Mouse (Mus musculus) CH12.LX (cell line): Measurements from ENCODE around the gene AW549877. TPM values are rescaled to one million over a fixed set of nuclear protein-coding genes. Genes with fewer than 3 reads are reported as not detected.

Source experiments
- DNase-seq: peaks from one replicate; pipeline ENCODE4 v3.0.0-alpha.2; 2013; ENCODE audit errors: extremely low read depth
- H3K27ac ChIP-seq: 2 replicates; pipeline ENCODE4 v1.5.1; 2012; ENCODE audit warnings: low read depth, mild to moderate bottlenecking, control low read depth, moderate library complexity; ENCODE audit not compliant: insufficient read depth
- H3K27me3 ChIP-seq: replicated peaks from 2 replicates; pipeline ENCODE3; 2012; ENCODE audit warnings: inconsistent platforms
- H3K36me3 ChIP-seq, 2 experiments: replicated peaks in 1 of 2; 2 replicates each; pipeline versions ENCODE3 to v1.6.1; 2012; ENCODE audit warnings: inconsistent platforms in 1 of 2, low read length in 1 of 2, mild to moderate bottlenecking in 1 of 2, mixed read lengths in 1 of 2, moderate library complexity in 1 of 2; ENCODE audit not compliant: control insufficient read depth in 1 of 2, insufficient read depth in 1 of 2
- H3K4me1 ChIP-seq, 2 experiments: 2 replicates each; pipeline ENCODE4 v1.6.1; 2012; ENCODE audit warnings: inconsistent platforms in 1 of 2, moderate library complexity in 1 of 2; ENCODE audit not compliant: insufficient read depth in 2 of 2, control insufficient read depth in 1 of 2
- H3K4me2 ChIP-seq: 2 replicates; pipeline ENCODE4 v1.6.1; 2012; ENCODE audit warnings: low read depth, mild to moderate bottlenecking, control low read depth; ENCODE audit not compliant: poor library complexity, insufficient read depth, severe bottlenecking
- H3K4me3 ChIP-seq, 3 experiments: fragments of 150-350 bp in 1 of 3; sonication (generic) in 1 of 3; replicated peaks in 1 of 3; 2 replicates each; pipeline versions ENCODE3 to v1.5.1; 2011 to 2012; ENCODE audit warnings: low read depth in 2 of 3, low read length in 2 of 3, mild to moderate bottlenecking in 2 of 3, moderate library complexity in 2 of 3, control low read depth in 1 of 3, improper control_type of control experiment in 1 of 3, inconsistent platforms in 1 of 3, mixed read lengths in 1 of 3; ENCODE audit not compliant: poor library complexity in 1 of 3
- H3K79me2 ChIP-seq: replicated peaks from 2 replicates; pipeline ENCODE4 v1.6.1; 2012; ENCODE audit warnings: mild to moderate bottlenecking, moderate library complexity; ENCODE audit not compliant: control insufficient read depth, poor library complexity, insufficient read depth, severe bottlenecking; ENCODE audit errors: extremely low read depth
- H3K9ac ChIP-seq: 2 replicates; pipeline ENCODE4 v1.6.1; 2012; ENCODE audit warnings: low read depth, mild to moderate bottlenecking, control low read depth, moderate library complexity; ENCODE audit not compliant: insufficient read depth
- H3K9me3 ChIP-seq: replicated peaks from 2 replicates; pipeline ENCODE3; 2012; ENCODE audit warnings: low read length, inconsistent platforms, mixed read lengths
- BHLHE40 ChIP-seq: IDR thresholded peaks from 2 replicates; pipeline ENCODE4 v1.6.1; 2011; ENCODE audit warnings: mild to moderate bottlenecking, low read depth, low read length, improper control_type of control experiment
- CHD2 ChIP-seq: IDR thresholded peaks from 2 replicates; pipeline ENCODE4 v1.6.1; 2011; ENCODE audit warnings: low read length, improper control_type of control experiment
- CTCF ChIP-seq, 2 experiments: IDR thresholded peaks in 1 of 2; conservative IDR thresholded peaks in 1 of 2; 2 replicates each; pipeline ENCODE4 v1.5.1; 2011 to 2012; ENCODE audit warnings: low read depth in 2 of 2, low read length in 2 of 2, improper control_type of control experiment in 1 of 2, inconsistent platforms in 1 of 2, mild to moderate bottlenecking in 1 of 2, moderate library complexity in 1 of 2
- E2F4 ChIP-seq: IDR thresholded peaks from 2 replicates; pipeline ENCODE4 v1.6.1; 2011; ENCODE audit warnings: low read depth, low read length, improper control_type of control experiment; ENCODE audit not compliant: insufficient replicate concordance
- EP300 ChIP-seq: IDR thresholded peaks from 2 replicates; pipeline ENCODE4 v1.6.1; 2011; ENCODE audit warnings: low read length, improper control_type of control experiment
- HCFC1 ChIP-seq: IDR thresholded peaks from 2 replicates; pipeline ENCODE4 v1.6.1; 2012; ENCODE audit warnings: low read depth, mild to moderate bottlenecking, inconsistent platforms, low read length, improper control_type of control experiment
- IRF4 ChIP-seq: IDR thresholded peaks from 2 replicates; pipeline ENCODE4 v1.6.1; 2014; ENCODE audit warnings: low read depth, mild to moderate bottlenecking, inconsistent platforms, low read length, improper control_type of control experiment
- JUND ChIP-seq: conservative IDR thresholded peaks from 2 replicates; pipeline ENCODE4 v1.6.1; 2011; ENCODE audit warnings: low read depth, low read length, improper control_type of control experiment
- PAX5 ChIP-seq: IDR thresholded peaks from 2 replicates; pipeline ENCODE4 v1.6.1; 2012; ENCODE audit warnings: low read length, inconsistent platforms, mixed read lengths
- POLR2A ChIP-seq: IDR thresholded peaks from 2 replicates; pipeline ENCODE4 v1.6.1; 2011; ENCODE audit warnings: low read depth, mild to moderate bottlenecking, improper control_type of control experiment, low read length
- RAD21 ChIP-seq: IDR thresholded peaks from 2 replicates; pipeline ENCODE4 v1.6.1; 2011; ENCODE audit warnings: low read depth, mild to moderate bottlenecking, low read length, improper control_type of control experiment, moderate library complexity
- SMC3 ChIP-seq: IDR thresholded peaks from 2 replicates; pipeline ENCODE4 v1.6.1; 2011; ENCODE audit warnings: low read depth, low read length, improper control_type of control experiment
- TCF12 ChIP-seq: IDR thresholded peaks from 2 replicates; pipeline ENCODE4 v1.6.1; 2014; ENCODE audit warnings: low read depth, mild to moderate bottlenecking, inconsistent platforms, low read length, improper control_type of control experiment
- UBTF ChIP-seq: IDR thresholded peaks from 2 replicates; pipeline ENCODE4 v1.6.1; 2012; ENCODE audit warnings: low read depth, mild to moderate bottlenecking, inconsistent platforms, low read length, improper control_type of control experiment, moderate library complexity
- dilution Hi-C: fragments of 300-500 bp; cut with MboI; formaldehyde crosslinking; loops from 2 replicates; pipeline ENCODE4 v1.14.3; 2020; ENCODE audit warnings: low sequenced_read_pairs; ENCODE audit not compliant: extremely low pct_unique_long_range_greater_than_20kb, extremely low pct_ligation_motif_present
- in situ Hi-C: fragments of 300-500 bp; cut with MboI; formaldehyde crosslinking; loops from 3 replicates; pipeline ENCODE4 v1.14.3; 2019; ENCODE audit warnings: low sequenced_read_pairs, low pct_ligation_motif_present, low pct_unique_long_range_greater_than_20kb, mixed read lengths
- polyA plus RNA-seq: library from polyadenylated mRNA; unstranded; fragments of >175 nt; gene quantifications from 2 replicates; pipeline ENCODE4 v1.2.1, GENCODE M21; 2012; ENCODE audit warnings: low read depth; ENCODE audit not compliant: insufficient read length
- total RNA-seq, 2 experiments: library from RNA; depleted of rRNA; stranded (reverse); fragments of 300-350 nt in 1 of 2; fragments of >200 nt in 1 of 2; gene quantifications; 2 replicates each; pipeline ENCODE4 v1.2.3; 2012 to 2014

AW549877 gene
- total and polyA plus RNA-seq, 3 experiments = 6.0 to 13.2 (median 11.6) TPM

- no peak for TF ChIP-seq PAX5
- peak; percentile 36 for TF ChIP-seq SMC3
- TF ChIP-seq BHLHE40 = no peak
- peak; percentile 18 for TF ChIP-seq RAD21
- TF ChIP-seq UBTF = no peak
- TF ChIP-seq CHD2 = no peak
- peak; percentile 54 to 57; a peak in 3 of 4 replicates for TF ChIP-seq CTCF (conservative IDR thresholded peaks at IDR 0.05 in 1 of 2, IDR thresholded peaks at IDR 0.05 in 1 of 2; ENCODE audit: low read depth in 2 of 2, low read length in 2 of 2)
- TF ChIP-seq E2F4 = no peak
- dilution Hi-C loops = no loop called here
- no peak overlapping the region for H3K9ac ChIP-seq
- no peaks in the 10 kb centered on the region for H3K27me3 ChIP-seq
- 0 out of 2 replicates have a peak, but pooled peaks cover 2% of the 10 kb centered on the region for H3K79me2 ChIP-seq
- no peak overlapping the region for H3K4me2 ChIP-seq
- no peaks in the 10 kb centered on the region for H3K9me3 ChIP-seq
- in situ Hi-C loops = no loop called here
- peaks cover 2 to 10% of the 10 kb centered on the region in 2 experiments; a peak in 3 of 4 replicates for H3K4me1 ChIP-seq
- H3K27ac ChIP-seq = no peak overlapping the region
- DNase-seq = peak; percentile 38
- H3K36me3 ChIP-seq = peaks cover 41 to 81% of the 10 kb centered on the region in 2 experiments
- no peak overlapping the region for H3K4me3 ChIP-seq
Observed at GRCm38 (mm10) chr15:3987981-3988380, 7.6 kb downstream of the AW549877 start.

- no peak overlapping the region for H3K9ac ChIP-seq
- peaks cover 5 to 24% of the 10 kb centered on the region in 2 experiments; a peak in 3 of 4 replicates for H3K4me1 ChIP-seq
- H3K36me3 ChIP-seq = peaks cover 25 to 56% of the 10 kb centered on the region in 2 experiments
- no peak overlapping the region for H3K4me2 ChIP-seq
- H3K4me3 ChIP-seq = no peak overlapping the region
- H3K27me3 ChIP-seq = no peaks in the 10 kb centered on the region
- no peak overlapping the region for H3K27ac ChIP-seq
- no peaks in the 10 kb centered on the region for H3K79me2 ChIP-seq
- DNase-seq = no peak
- no peaks in the 10 kb centered on the region for H3K9me3 ChIP-seq
- in situ Hi-C loops = no loop called here
- no peak for TF ChIP-seq TCF12
- no peak for TF ChIP-seq IRF4
- no peak for TF ChIP-seq HCFC1
- dilution Hi-C loops = no loop called here
Observed at GRCm38 (mm10) chr15:3984876-3985275, 10.7 kb downstream of the AW549877 start.

DNA sequence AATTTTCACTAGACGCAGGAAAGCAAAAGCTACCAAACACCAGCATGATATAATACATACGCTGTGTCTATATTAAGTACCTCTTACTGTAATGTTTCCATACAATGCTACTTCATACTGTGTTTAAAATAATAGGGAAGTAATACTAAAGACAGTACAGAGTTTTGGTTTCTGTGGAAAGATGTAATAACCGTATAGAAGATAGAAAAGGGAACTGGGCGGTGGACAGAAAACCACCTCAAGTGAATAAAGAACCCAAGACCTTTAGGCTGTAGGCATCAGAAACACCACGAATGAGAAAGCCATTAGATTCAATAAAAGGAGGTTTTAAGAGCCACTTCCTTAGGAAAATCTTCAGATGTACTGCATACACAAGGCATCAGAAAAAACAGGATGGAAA is 12.8 kb downstream of the AW549877 start:
- H3K36me3 ChIP-seq = peaks cover 21 to 39% of the 10 kb centered on the region in 2 experiments

More for the DNA sequence above, 12.8 kb downstream of the AW549877 start:
- no peaks in the 10 kb centered on the region for H3K9me3 ChIP-seq
- H3K79me2 ChIP-seq = no peaks in the 10 kb centered on the region
- dilution Hi-C loops = no loop called here
- peak; percentile 47 for DNase-seq
- TF ChIP-seq IRF4 (peak; percentile 73), JUND (no peak), EP300 (peak; percentile 71), POLR2A (no peak)
- H3K4me2 ChIP-seq = peak overlapping the region; percentile 6; the same call in 1 of the 2 replicates
- no peak overlapping the region for H3K9ac ChIP-seq
- no peak overlapping the region for H3K4me3 ChIP-seq
- peaks cover 5 to 31% of the 10 kb centered on the region in 2 experiments; a peak in 3 of 4 replicates for H3K4me1 ChIP-seq
- H3K27ac ChIP-seq = no peak overlapping the region; the same call in 1 of the 2 replicates
- no peaks in the 10 kb centered on the region for H3K27me3 ChIP-seq
- in situ Hi-C loops = no loop called here
